Mouse (Mus musculus): ENCODE results near the gene Fbxl2.

Fbxl2 gene

GRCm38 (mm10) chr9:114019012-114019762 is 26.8 kb downstream of the Fbxl2 start:
- in situ Hi-C loops (cut with MboI; ENCODE audit: low sequenced_read_pairs), result no loop called here

- in situ Hi-C loops (cut with MboI; ENCODE audit: low sequenced_read_pairs), result no loop called here
Observed at GRCm38 (mm10) chr9:114016402-114016801, 29.6 kb downstream of the Fbxl2 start.

GRCm38 (mm10) chr9:114015724-114016123 is 30.3 kb downstream of the Fbxl2 start:
- in situ Hi-C loops (cut with MboI; ENCODE audit: low sequenced_read_pairs), result no loop called here

GRCm38 (mm10) chr9:114014034-114014433 is 32.0 kb downstream of the Fbxl2 start:
- in situ Hi-C loops (cut with MboI; ENCODE audit: low sequenced_read_pairs), result no loop called here

- in situ Hi-C loops (cut with MboI; ENCODE audit: low sequenced_read_pairs), result no loop called here
Observed at GRCm38 (mm10) chr9:114011203-114011602, 34.8 kb downstream of the Fbxl2 start.

- in situ Hi-C loops (cut with MboI; ENCODE audit: low sequenced_read_pairs), result no loop called here
Observed at GRCm38 (mm10) chr9:114009526-114009925, 36.5 kb downstream of the Fbxl2 start.

- in situ Hi-C loops (cut with MboI; ENCODE audit: low sequenced_read_pairs), result no loop called here
Observed at GRCm38 (mm10) chr9:114007850-114008350, 38.1 kb downstream of the Fbxl2 start.

- in situ Hi-C loops (cut with MboI; ENCODE audit: low sequenced_read_pairs), result no loop called here
Observed at GRCm38 (mm10) chr9:114006801-114007200, 39.2 kb downstream of the Fbxl2 start.

- in situ Hi-C loops (cut with MboI; ENCODE audit: low sequenced_read_pairs), result no loop called here
Observed at GRCm38 (mm10) chr9:113998311-113998710, 47.7 kb downstream of the Fbxl2 start.

- in situ Hi-C loops (cut with MboI; ENCODE audit: low sequenced_read_pairs), result no loop called here
Observed at GRCm38 (mm10) chr9:113992810-113993209, 53.2 kb downstream of the Fbxl2 start.

- in situ Hi-C loops (cut with MboI; ENCODE audit: low sequenced_read_pairs), result no loop called here
Observed at GRCm38 (mm10) chr9:113990547-113991248, 55.3 kb downstream of the Fbxl2 start.

- in situ Hi-C loops (cut with MboI; ENCODE audit: low sequenced_read_pairs), result no loop called here
Observed at GRCm38 (mm10) chr9:113984946-113985620, 60.9 kb downstream of the Fbxl2 start.

GRCm38 (mm10) chr9:113982883-113983670 is 62.9 kb downstream of the Fbxl2 start:
- in situ Hi-C loops (cut with MboI; ENCODE audit: low sequenced_read_pairs), result no loop called here

GRCm38 (mm10) chr9:113982451-113982850 is 63.5 kb downstream of the Fbxl2 start:
- in situ Hi-C loops (cut with MboI; ENCODE audit: low sequenced_read_pairs), result no loop called here

- in situ Hi-C loops (cut with MboI; ENCODE audit: low sequenced_read_pairs), result no loop called here
Observed at GRCm38 (mm10) chr9:113981099-113981880, 64.7 kb downstream of the Fbxl2 start.

GRCm38 (mm10) chr9:113979356-113979755 is 66.6 kb downstream of the Fbxl2 start:
- in situ Hi-C loops (cut with MboI; ENCODE audit: low sequenced_read_pairs), result no loop called here

GRCm38 (mm10) chr9:113978656-113979055 is 67.3 kb downstream of the Fbxl2 start:
- in situ Hi-C loops (cut with MboI; ENCODE audit: low sequenced_read_pairs), result no loop called here

- in situ Hi-C loops (cut with MboI; ENCODE audit: low sequenced_read_pairs), result no loop called here
Observed at GRCm38 (mm10) chr9:113977225-113977840, 68.7 kb downstream of the Fbxl2 start.

GRCm38 (mm10) chr9:113976264-113976663 is 69.7 kb downstream of the Fbxl2 start:
- in situ Hi-C loops (cut with MboI; ENCODE audit: low sequenced_read_pairs), result no loop called here

GRCm38 (mm10) chr9:113975442-113975841 is 70.5 kb downstream of the Fbxl2 start:
- in situ Hi-C loops (cut with MboI; ENCODE audit: low sequenced_read_pairs), result no loop called here

Measured in CH12F3 (cell line).